Mouse (Mus musculus): ENCODE data around the gene Saxo2. TPM values are rescaled to one million over a fixed set of nuclear protein-coding genes. Genes with fewer than 3 reads are reported as not detected.

Gene Saxo2
- polyA plus RNA-seq, 1 experiment = 0.93 TPM

DNA sequence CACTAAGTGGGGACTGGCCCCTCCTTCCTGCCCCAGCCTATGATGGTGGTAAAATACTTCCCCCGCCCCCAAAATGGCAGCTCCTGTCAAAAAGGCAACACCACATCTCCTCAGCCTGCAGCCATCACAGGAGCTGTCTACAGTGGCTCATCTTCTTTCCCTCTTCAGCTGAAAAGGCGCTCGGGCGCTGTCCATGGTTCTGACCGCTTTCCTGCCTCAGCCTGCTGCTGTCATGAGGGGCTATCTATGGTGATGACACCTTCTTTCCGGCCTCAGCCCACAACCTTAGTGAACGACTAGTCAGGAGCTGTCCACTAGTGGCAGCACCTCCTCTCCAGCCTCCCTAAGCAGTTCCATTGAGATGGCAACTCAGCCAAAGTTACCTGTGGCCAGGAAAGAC lies 23.0 kb downstream of the Saxo2 start:
- H3K9ac ChIP-seq (ENCODE audit: low read depth, poor library complexity, severe bottlenecking) = no peak overlapping the region
- H3K27me3 ChIP-seq (ENCODE audit: control insufficient read depth, insufficient read depth, low read length, poor library complexity, severe bottlenecking) = no peaks in the 10 kb centered on the region
- H3K4me1 ChIP-seq (ENCODE audit: control insufficient read depth, insufficient read depth, low read length) = no peaks in the 10 kb centered on the region
- no peak overlapping the region for H3K27ac ChIP-seq (ENCODE audit: insufficient read depth, low read length)
- no peak overlapping the region for H3K4me3 ChIP-seq (ENCODE audit: low read depth, low read length)
- no peak for TF ChIP-seq EP300 (IDR thresholded peaks at IDR 0.05; ENCODE audit: insufficient read depth, low read depth, low read length)
- no peak for TF ChIP-seq CTCF (IDR thresholded peaks at IDR 0.05; ENCODE audit: low read depth, low read length)
- TF ChIP-seq POLR2A (IDR thresholded peaks at IDR 0.05; ENCODE audit: insufficient read depth, low read length) = no peak
- H3K9me3 ChIP-seq (replicated peaks; ENCODE audit: control insufficient read depth, insufficient read depth, low read length, poor library complexity, severe bottlenecking) = no peaks in the 10 kb centered on the region
- no peaks in the 10 kb centered on the region for H3K36me3 ChIP-seq (ENCODE audit: control insufficient read depth, insufficient read depth, low read length, poor library complexity, severe bottlenecking)

DNA sequence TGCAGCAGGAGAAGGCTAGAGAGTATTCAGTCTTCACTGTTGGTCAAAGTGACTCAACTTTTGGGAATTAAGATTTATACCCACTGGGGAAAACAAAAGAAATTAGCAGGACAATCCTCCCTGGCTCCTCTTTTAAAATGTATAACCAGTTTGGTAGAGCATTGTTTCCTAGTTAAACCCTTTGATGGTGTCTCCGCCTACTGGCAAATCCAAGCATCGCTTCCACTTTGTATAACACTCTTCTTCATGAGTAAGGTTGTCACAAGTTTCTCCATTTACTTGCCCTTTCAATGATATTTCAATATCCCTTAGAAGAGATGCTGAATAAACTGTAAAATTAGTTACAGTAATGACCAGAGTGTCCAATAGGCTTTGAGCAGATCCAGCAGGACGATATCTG lies 38.7 kb downstream of the Saxo2 start:
- no peaks in the 10 kb centered on the region for H3K36me3 ChIP-seq (ENCODE audit: control insufficient read depth, insufficient read depth, low read length, poor library complexity, severe bottlenecking)
- no peak overlapping the region for H3K9ac ChIP-seq (ENCODE audit: low read depth, poor library complexity, severe bottlenecking)
- no peaks in the 10 kb centered on the region for H3K9me3 ChIP-seq (replicated peaks; ENCODE audit: control insufficient read depth, insufficient read depth, low read length, poor library complexity, severe bottlenecking)
- no peak for TF ChIP-seq POLR2A (IDR thresholded peaks at IDR 0.05; ENCODE audit: insufficient read depth, low read length)
- H3K27ac ChIP-seq (ENCODE audit: insufficient read depth, low read length) = no peak overlapping the region
- H3K4me3 ChIP-seq (ENCODE audit: low read depth, low read length) = no peak overlapping the region
- no peaks in the 10 kb centered on the region for H3K27me3 ChIP-seq (ENCODE audit: control insufficient read depth, insufficient read depth, low read length, poor library complexity, severe bottlenecking)
- no peaks in the 10 kb centered on the region for H3K4me1 ChIP-seq (ENCODE audit: control insufficient read depth, insufficient read depth, low read length)

DNA sequence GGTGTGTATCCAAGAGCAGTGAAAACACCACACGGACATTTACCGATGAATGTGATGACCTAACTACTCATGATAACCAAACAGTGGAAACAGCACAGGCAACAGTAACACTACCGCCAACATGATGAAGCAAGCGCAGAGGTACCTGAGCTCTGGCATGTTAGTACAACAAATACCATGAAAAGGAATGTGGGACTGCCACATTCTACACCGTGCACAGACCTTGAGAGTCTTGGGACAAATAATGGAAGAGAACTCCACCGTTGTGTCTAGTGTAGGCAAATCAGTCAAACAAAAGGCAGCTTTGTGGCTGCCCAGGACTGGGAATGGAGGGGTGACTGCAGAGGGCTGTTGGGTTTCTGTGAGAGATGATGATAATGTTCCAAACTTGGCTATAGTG lies 42.9 kb downstream of the Saxo2 start:
- H3K4me1 ChIP-seq (ENCODE audit: control insufficient read depth, insufficient read depth, low read length) = no peaks in the 10 kb centered on the region
- no peak overlapping the region for H3K4me3 ChIP-seq (ENCODE audit: low read depth, low read length)
- no peak overlapping the region for H3K9ac ChIP-seq (ENCODE audit: low read depth, poor library complexity, severe bottlenecking)
- no peak for TF ChIP-seq CTCF (IDR thresholded peaks at IDR 0.05; ENCODE audit: low read depth, low read length)
- no peak for TF ChIP-seq EP300 (IDR thresholded peaks at IDR 0.05; ENCODE audit: insufficient read depth, low read depth, low read length)
- TF ChIP-seq POLR2A (IDR thresholded peaks at IDR 0.05; ENCODE audit: insufficient read depth, low read length) = no peak
- H3K36me3 ChIP-seq (ENCODE audit: control insufficient read depth, insufficient read depth, low read length, poor library complexity, severe bottlenecking) = no peaks in the 10 kb centered on the region
- no peak overlapping the region for H3K27ac ChIP-seq (ENCODE audit: insufficient read depth, low read length)
- no peaks in the 10 kb centered on the region; the same call in 1 of the 2 replicates for H3K27me3 ChIP-seq (ENCODE audit: control insufficient read depth, insufficient read depth, low read length, poor library complexity, severe bottlenecking)
- no peaks in the 10 kb centered on the region for H3K9me3 ChIP-seq (replicated peaks; ENCODE audit: control insufficient read depth, insufficient read depth, low read length, poor library complexity, severe bottlenecking)

DNA sequence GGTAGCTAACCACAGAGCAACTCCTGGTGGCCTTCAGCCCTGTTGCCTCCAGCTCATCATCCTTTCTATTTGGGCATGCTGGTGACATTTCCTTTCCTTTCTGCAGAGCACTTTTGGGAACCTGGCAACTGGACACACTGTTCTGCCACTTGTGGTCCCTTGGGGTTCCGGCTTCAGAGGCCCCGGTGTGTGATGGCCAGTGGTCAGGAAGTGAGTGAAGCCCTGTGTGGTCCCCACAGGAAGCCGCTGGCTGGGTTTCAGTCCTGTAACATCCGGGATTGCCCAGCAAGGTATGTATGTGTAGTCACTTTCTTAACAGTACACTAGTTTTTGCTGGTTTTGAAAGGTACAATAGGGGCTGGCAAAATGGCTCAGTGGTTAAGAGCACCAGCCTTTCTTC lies 46.3 kb downstream of the Saxo2 start:
- Histone ChIP-seq H3K27me3 (ENCODE audit: control insufficient read depth, insufficient read depth, low read length, poor library complexity, severe bottlenecking) (no peaks in the 10 kb centered on the region; the same call in 1 of the 2 replicates), H3K4me1 (ENCODE audit: control insufficient read depth, insufficient read depth, low read length) (no peaks in the 10 kb centered on the region), H3K4me3 (ENCODE audit: low read depth, low read length) (no peak overlapping the region), H3K9me3 (replicated peaks; ENCODE audit: control insufficient read depth, insufficient read depth, low read length, poor library complexity, severe bottlenecking) (no peaks in the 10 kb centered on the region), H3K36me3 (ENCODE audit: control insufficient read depth, insufficient read depth, low read length, poor library complexity, severe bottlenecking) (no peaks in the 10 kb centered on the region), H3K9ac (ENCODE audit: low read depth, poor library complexity, severe bottlenecking) (no peak overlapping the region), H3K27ac (ENCODE audit: insufficient read depth, low read length) (no peak overlapping the region)
- TF ChIP-seq CTCF (IDR thresholded peaks at IDR 0.05; ENCODE audit: low read depth, low read length) (no peak), POLR2A (IDR thresholded peaks at IDR 0.05; ENCODE audit: insufficient read depth, low read length) (no peak), EP300 (IDR thresholded peaks at IDR 0.05; ENCODE audit: insufficient read depth, low read depth, low read length) (no peak)

DNA sequence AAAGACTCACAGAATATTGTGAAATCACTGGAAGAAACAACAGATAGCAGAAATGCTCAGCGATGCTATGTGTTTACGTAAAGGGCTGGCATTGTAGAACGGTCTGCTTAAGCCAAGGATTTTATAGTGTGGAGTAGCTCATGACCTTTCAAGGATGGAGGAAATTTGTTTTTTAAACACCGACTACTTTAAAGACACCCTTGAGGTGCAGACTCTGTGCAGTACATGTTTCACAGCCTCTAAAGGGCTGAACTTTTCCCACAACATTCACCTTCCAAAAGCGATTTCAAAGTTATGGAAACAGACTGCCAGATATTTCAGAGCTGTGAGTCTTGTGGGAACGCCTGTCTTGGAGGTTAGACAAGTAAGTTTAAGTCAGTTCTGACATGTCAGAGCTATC lies 57.4 kb downstream of the Saxo2 start:
- Histone ChIP-seq H3K36me3 (ENCODE audit: control insufficient read depth, insufficient read depth, low read length, poor library complexity, severe bottlenecking) (no peaks in the 10 kb centered on the region), H3K4me1 (ENCODE audit: control insufficient read depth, insufficient read depth, low read length) (no peaks in the 10 kb centered on the region), H3K27ac (ENCODE audit: insufficient read depth, low read length) (no peak overlapping the region), H3K4me3 (ENCODE audit: low read depth, low read length) (no peak overlapping the region), H3K9ac (ENCODE audit: low read depth, poor library complexity, severe bottlenecking) (no peak overlapping the region), H3K27me3 (ENCODE audit: control insufficient read depth, insufficient read depth, low read length, poor library complexity, severe bottlenecking) (no peaks in the 10 kb centered on the region; the same call in 1 of the 2 replicates), H3K9me3 (replicated peaks; ENCODE audit: control insufficient read depth, insufficient read depth, low read length, poor library complexity, severe bottlenecking) (no peaks in the 10 kb centered on the region)
- TF ChIP-seq EP300 (IDR thresholded peaks at IDR 0.05; ENCODE audit: insufficient read depth, low read depth, low read length) (no peak), CTCF (IDR thresholded peaks at IDR 0.05; ENCODE audit: low read depth, low read length) (no peak), POLR2A (IDR thresholded peaks at IDR 0.05; ENCODE audit: insufficient read depth, low read length) (no peak)

Other genes starting within 250 kb of the Saxo2 start
- 24.1 and 27.1 TPM in 2 replicates for gene Efl1, start 86 bp upstream of the Saxo2 start, polyA plus RNA-seq (2011; ENCODE audit: insufficient read depth, insufficient read length, low read depth, missing spikeins)
- 8.4 and 10.5 TPM in 2 replicates for gene Mex3b, start 218.8 kb upstream of the Saxo2 start, polyA plus RNA-seq (2011; ENCODE audit: insufficient read depth, insufficient read length, low read depth, missing spikeins)